Mouse (Mus musculus) spleen, postnatal 10 days (tissue): ENCODE measurements around the gene Rhpn2.

Experiments used
- DNase-seq, 2 experiments: peaks; one replicate each; pipeline ENCODE4 v3.0.0; 2021 to 2022; ENCODE audit warnings: low spot score in 2 of 2

The Rhpn2 gene

GRCm38 (mm10) chr7:35347918-35348700 is 14.1 kb downstream of the Rhpn2 start:
- no peak for DNase-seq

- DNase-seq, result no peak
These were observed 15.1 kb downstream of the Rhpn2 start for GRCm38 (mm10) chr7:35349022-35349421.

- DNase-seq, result no peak
These were observed 16.1 kb downstream of the Rhpn2 start for GRCm38 (mm10) chr7:35349886-35350684.

GRCm38 (mm10) chr7:35351155-35351554 is 17.2 kb downstream of the Rhpn2 start:
- no peak for DNase-seq

GRCm38 (mm10) chr7:35353306-35353705 is 19.3 kb downstream of the Rhpn2 start:
- DNase-seq, result no peak

GRCm38 (mm10) chr7:35355303-35355872 is 21.4 kb downstream of the Rhpn2 start:
- no peak for DNase-seq

GRCm38 (mm10) chr7:35357621-35358020 is 23.7 kb downstream of the Rhpn2 start:
- DNase-seq, result no peak

- DNase-seq, result no peak
These were observed 28.3 kb downstream of the Rhpn2 start for GRCm38 (mm10) chr7:35362253-35362652.

- DNase-seq, result no peak
These were observed 28.9 kb downstream of the Rhpn2 start for GRCm38 (mm10) chr7:35362868-35363267.

- DNase-seq, result no peak
These were observed 31.4 kb downstream of the Rhpn2 start for GRCm38 (mm10) chr7:35365161-35365910.

- no peak for DNase-seq
These were observed 37.1 kb downstream of the Rhpn2 start for GRCm38 (mm10) chr7:35371096-35371495.

- no peak for DNase-seq
These were observed 38.6 kb downstream of the Rhpn2 start for GRCm38 (mm10) chr7:35372483-35373017.

- DNase-seq, result no peak
These were observed 39.4 kb downstream of the Rhpn2 start for GRCm38 (mm10) chr7:35373146-35373989.

- no peak for DNase-seq
These were observed 40.3 kb downstream of the Rhpn2 start for GRCm38 (mm10) chr7:35374265-35374664.

GRCm38 (mm10) chr7:35376623-35377022 is 42.7 kb downstream of the Rhpn2 start:
- DNase-seq, result no peak

GRCm38 (mm10) chr7:35379492-35380119 is 45.6 kb downstream of the Rhpn2 start:
- no peak for DNase-seq

GRCm38 (mm10) chr7:35380351-35380750 is 46.4 kb downstream of the Rhpn2 start:
- DNase-seq, result no peak

- peak in 1 of 2 experiments; percentile 26 for DNase-seq
These were observed 47.9 kb downstream of the Rhpn2 start for GRCm38 (mm10) chr7:35381861-35382260.

GRCm38 (mm10) chr7:35382706-35383353 is 48.9 kb downstream of the Rhpn2 start:
- DNase-seq, result no peak

GRCm38 (mm10) chr7:35386525-35386952 is 52.6 kb downstream of the Rhpn2 start:
- peak in 1 of 2 experiments; percentile 49 for DNase-seq
